Mouse (Mus musculus) kidney, adult 11 months (tissue): ENCODE measurements around the gene Tomm40l.

Experiments used
- DNase-seq: peaks from one replicate; pipeline ENCODE4 v3.0.0; 2022

The Tomm40l gene

DNA sequence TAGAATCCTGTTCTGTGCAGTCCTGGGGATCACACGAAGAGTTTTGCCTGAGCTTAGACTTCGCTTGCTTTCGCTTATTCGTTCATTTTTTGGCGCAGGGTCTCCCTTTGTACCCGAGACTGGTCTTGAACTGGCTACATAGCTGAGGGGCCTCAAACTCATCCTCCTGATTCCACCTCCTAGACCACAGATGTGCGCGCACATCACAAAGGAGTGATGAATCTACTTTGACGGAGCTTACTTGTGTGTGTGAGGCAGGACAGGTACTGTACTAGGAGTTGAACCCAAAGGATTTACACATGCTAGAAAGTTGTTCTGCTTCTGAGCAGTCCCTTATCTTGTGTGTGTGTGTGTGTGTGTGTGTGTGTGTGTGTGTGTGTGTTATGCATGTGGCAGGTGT, 31.5 kb downstream of the Tomm40l start:
- DNase-seq, result no peak

DNA sequence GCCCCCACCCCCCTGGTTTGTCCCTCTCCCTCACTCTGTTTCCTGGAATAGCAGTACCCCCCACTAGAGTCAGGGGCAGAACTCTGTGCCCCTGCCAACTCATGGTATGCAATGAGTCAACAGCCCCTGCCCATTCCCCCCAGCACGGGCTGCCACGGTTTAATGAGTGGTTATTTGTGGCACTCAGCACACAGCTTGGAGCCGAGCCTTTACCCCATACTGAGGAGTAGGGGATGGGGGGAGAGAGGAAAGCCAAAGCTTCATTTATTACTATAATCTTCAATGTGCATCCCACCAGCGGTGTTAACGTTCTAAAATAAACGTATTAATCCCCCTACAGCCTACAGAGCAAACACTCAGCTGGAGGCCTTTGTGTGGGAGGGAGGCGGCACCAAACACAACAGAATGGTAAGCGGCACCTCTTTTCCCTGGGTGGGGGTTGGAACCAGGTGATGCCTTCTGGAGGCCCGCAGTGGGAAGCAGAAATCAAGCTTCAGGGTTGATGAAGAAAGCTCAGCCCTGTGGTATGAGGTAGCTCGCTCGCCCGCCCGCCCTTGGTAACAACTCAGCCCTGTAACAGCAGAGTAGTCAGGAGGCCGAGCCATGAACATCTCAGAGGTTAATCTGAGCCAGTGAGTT, 32.7 kb downstream of the Tomm40l start:
- DNase-seq, result no peak

DNA sequence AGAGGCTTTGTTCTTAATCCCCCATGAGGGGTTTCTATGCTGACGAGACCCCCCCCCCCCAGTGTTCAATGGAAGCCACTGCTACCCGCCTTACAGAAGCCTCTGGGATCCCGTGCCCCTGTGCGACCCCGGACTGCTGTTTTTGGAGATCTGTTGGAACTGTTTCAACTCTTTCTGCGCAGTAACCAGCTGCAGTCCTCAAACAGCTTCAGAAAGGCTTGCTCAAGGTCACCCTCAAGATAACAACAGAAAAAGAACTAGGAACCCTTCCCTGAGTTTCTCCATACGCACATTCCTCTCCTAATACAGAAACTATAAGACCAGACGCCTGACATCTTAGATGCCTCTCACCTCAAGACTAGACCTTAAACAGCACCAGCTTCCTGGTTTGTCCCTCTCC, 33.3 kb downstream of the Tomm40l start:
- no peak for DNase-seq

DNA sequence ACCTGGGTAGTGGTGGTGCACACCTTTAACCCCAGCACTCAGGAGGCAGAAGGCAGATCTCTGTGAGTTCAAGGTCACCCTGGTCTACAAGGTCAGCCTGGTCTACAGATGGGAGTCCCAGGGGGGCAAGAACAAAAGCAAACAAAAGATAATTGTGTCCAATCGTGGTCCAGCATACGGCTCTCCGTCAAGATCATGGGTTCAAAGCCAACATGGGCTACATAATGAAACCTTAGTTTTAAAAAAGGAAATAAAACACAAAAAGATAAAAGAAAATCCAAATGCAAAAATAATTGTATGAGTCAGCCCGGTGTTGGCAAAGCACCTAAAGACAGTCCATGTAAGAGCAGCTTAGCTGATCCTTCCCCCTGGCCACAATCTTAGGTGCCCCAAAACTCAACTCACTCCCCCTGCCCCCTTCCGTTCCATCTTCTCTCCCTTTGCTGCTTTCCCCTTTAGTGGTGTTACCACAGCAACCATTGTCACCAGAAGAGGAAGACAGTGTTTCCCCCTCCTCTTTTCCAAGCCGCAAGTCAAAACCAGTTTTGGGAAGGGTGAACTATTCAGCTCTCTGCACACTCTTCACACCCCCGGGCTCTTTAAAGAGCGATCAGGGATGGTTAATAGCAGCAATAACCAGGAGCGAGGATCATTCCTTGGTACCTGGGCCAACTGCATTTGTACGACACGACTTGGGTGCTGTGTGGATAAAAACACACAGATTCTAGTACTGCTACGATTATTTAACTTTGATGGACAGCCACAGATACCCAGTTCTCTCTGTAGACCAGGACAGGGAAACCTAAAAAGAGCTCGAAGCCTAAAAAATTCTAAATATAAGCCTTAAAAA, 34.2 kb downstream of the Tomm40l start:
- no peak for DNase-seq

DNA sequence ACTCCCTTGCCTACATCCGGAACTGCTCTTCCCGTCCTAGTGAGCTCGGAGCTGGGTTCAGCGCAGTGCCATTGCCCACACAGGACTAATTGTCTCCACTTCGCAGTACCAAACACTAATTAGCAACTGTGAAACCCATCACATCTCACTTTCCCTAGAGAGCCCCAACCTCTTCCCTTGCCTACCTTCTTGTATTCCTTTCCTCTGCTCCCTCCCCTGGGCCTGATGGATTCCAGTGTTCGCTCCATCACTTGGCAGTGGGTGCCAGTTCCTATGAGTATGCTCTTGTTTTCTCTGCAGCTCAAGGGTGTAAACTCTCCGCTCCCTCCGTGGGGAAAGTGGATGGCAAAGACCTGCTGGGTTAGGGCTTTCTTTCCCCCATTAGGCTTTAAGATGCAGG, 36.7 kb downstream of the Tomm40l start:
- no peak for DNase-seq

DNA sequence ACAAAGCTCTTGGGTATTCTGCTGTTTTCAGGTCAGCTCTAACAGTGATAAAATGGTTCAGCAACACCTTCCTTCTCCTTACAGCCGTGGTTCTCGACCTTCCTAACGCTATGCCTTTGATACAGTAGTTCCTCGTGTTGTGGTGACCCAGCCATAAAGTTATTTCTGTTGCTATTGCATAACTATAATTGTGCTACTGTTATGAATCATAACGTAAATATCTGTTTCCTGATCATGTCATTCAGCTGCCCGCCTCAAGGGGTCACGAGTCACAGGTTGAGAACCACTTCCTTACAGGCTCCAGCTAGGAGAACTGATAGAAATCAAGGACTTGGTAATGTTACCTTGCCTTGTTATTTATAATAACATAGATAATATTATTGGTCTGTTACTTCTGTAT, 38.0 kb downstream of the Tomm40l start:
- DNase-seq, result peak; percentile 21

DNA sequence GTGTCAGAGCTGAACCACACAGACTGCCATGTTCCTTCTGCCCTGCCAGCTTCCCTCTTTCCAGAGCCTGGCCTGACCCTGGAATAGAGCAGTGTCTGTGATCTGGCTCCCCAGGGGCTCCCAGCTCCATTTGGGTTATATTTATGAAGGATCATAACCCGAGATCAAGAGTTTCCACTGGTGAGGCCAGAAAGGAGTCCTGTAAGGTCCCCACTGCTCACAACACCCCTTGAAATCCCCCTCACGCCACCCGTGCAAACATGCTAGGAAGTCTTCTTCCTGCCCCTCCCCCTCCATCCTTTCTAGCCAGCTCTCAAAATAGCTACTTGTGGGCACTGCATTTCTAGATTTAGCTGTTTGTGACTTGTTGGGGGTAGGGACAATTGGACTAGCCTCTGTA, 38.7 kb downstream of the Tomm40l start:
- peak; percentile 25 for DNase-seq

DNA sequence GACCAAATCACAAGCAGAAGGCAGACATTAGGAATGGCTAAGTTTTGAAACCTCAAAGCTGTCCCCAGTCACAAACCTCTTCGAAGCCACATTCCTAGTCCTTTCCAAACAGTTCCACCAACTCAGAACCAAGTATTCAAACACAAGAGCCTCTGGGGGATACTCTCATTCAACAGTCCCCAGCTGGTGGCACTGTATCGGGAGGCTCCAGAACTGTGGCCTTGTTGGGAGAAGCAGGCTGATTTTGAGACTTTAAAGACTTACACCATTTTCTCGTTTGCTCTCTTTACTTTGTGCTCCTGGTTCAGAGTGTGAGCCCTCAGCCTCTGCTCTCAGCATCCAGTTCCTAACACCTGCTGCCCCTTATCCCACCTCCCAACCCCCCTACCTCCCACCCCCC, 39.3 kb downstream of the Tomm40l start:
- DNase-seq, result no peak

DNA sequence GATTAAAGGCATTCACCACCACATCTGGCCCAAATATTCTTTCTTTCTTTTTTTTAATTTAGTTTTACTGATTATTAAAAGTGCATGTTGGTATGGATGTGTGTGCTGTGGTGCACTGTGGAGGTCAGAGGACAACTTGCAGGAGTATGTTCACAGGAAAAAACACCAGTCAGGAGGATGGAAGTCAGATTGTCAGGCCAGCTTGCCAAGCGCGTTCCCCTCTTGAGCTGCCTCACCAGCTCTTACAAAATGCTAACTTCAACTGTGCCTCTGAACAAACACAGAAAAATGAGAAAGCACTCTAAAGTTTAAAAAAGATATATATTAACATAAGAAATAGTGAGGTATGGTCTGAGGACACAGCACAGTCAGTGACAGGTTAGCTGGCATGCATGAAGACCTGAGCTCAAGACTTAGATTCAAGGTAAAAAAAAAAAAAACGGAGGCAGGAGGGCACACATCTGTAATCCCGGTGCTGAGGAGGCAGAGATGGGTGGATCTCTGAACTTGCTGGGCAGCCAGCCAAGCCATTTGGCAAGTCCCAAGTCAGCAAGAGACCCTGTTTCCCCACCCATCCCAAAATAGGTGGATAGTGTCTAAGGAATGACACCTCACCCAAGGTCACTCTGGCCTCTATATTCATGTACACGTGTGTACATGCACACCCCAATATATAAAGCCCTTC, 42.7 kb downstream of the Tomm40l start:
- no peak for DNase-seq

DNA sequence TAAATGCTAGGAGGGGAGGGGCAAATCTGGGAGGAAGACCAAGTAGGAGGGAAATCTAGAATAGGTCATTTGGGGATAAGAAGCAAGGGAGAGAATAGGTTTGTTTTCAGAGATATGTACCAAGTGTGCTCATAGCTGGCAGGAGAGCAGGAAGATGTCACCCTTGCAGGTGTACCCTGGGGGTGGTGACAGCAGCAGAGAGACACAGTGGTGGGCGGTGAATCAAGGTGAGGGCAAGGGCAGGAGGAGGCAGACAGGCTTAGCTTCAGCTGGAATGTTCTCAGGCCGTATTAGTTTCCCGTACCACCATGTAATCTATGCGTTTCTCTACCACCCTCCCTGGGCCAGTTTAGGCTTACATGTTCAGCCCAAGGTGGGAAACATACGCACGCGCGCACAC, 49.5 kb downstream of the Tomm40l start:
- no peak for DNase-seq

DNA sequence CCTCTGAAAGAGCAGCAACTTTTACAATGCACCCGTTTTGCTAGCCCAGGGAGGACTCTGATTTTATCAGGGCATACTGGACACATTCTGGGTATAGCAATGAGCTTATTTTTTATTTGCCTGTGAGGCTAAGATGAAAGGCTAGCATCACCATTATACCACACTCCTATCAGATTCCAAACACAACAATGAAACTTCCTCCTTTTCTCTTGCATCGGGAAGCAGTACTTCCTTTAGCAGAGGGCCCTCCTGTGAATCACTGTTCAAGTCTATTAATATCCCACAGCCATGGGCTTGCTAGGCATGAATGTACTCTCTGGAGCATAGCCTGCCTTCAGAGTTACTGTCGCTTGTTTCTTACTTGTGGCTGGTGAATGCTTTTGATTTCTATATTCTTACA, 51.2 kb downstream of the Tomm40l start:
- no peak for DNase-seq

DNA sequence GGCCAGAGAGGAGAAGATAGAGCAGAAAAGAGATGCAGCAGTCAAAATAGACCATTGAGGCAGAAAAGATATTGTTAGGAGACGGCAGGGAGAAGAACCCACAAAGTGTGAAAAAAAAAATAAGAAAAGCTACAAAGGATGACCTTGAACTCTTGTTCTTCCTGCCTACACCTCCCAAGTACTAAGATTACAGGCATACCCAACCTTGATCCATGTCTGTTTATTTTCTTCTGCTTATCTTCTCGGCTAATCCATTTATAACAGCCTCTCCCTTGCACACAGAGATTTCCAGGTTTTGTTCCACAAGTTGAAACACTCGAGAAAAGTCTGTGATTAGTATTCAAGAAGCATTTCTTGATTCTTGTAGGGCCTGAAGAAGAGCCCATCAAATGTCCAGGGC, 52.4 kb downstream of the Tomm40l start:
- no peak for DNase-seq

DNA sequence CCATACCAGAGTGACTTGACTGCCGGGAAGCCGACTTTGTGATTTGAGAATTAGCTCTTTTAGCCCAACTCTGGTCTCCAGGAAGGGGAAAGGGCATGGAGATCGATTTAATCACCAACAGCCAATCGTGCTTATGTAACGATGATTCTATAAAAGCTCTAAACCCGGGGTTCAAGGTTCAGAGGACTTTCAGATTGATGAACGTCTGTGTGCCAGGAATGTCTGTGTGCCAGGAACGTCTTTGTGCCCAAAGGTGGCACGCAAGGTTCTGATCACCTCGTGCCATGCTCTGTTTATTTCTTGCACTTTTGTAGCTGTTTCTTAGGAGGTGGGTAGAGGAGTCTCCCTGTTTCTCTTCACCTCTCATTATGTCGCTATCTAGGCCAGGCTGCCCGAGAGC, 53.4 kb downstream of the Tomm40l start:
- DNase-seq, result peak; percentile 12
